Mouse (Mus musculus): Measurements from ENCODE around the gene Isx. TPM values are rescaled to one million over a fixed set of nuclear protein-coding genes. Genes with fewer than 3 reads are reported as not detected.

Gene Isx
- total RNA-seq, 2 experiments from 2014 or later = 0.14 TPM; not detected in 1

DNA sequence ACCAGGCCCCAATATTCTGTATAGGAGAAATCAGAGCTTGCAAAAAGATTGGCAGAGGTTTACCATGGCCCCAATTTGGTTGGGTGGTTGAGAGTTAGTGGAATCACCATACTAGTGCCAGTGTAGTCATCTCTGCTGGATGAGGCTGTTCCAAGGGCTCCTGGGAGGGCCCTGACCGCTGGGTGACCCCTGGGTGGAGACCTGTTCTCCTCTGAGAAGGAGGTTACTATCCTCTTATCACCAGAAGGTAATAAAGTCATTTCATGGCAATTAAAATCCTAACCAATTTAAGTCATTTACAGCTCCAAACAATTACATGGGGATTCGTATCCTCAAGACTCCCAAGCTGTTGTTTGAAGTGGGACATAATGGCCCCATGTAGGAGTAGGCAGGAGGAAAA is 24.3 kb downstream of the Isx start:
- DNase-seq (ENCODE audit: low spot score) = no peak
- intact Hi-C loops (cut with DNase I) = no loop called here

GRCm38 (mm10) chr8:74899796-74900195 is 26.8 kb downstream of the Isx start:
- no peak for DNase-seq (ENCODE audit: low spot score)
- intact Hi-C loops (cut with DNase I) = no loop called here

GRCm38 (mm10) chr8:74901765-74902164 is 28.8 kb downstream of the Isx start:
- intact Hi-C loops (cut with DNase I) = no loop called here
- no peak for DNase-seq (ENCODE audit: low spot score)

- intact Hi-C loops (cut with DNase I) = no loop called here
- DNase-seq (ENCODE audit: low spot score) = no peak
These were observed 30.3 kb downstream of the Isx start for GRCm38 (mm10) chr8:74903054-74903842.

DNA sequence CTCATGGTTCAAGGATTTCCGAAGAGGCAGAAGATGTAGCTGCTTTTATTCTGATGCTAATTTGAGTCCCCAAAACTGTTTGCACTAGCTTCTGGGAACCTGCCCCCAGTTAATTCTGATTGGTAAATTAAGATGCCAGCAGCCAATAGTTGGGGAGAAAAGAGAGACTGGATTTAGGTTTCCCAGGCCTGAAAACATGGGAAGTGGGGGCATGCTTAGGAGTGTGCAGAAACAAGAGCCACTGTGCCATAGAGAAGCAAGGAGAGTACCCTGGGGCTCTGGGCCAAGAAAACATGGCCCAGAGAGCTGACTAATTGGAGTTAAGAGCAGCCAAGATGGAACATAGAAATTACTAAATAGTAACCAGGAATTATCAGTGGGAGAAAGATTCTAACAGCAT is 33.4 kb downstream of the Isx start:
- no peak for DNase-seq (ENCODE audit: low spot score)
- intact Hi-C loops (cut with DNase I) = no loop called here

DNA sequence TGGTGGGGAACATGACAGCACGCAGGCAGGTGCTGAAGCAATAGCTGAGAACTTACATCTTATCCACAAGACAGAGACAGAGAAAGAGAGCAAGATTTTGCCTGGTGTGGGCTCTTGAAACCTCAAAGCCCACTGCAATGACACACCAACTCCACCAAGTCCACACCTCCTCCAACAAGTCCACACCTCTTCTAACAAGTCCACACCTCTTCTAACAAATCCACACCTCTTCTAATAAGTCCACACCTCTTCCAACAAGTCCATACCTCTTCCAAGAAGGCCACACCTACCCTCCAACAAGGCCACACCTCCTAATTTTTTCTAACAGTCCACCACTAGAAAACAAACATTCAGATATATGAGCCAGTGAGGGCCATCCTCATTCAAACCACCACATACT is 37.7 kb downstream of the Isx start:
- intact Hi-C loops (cut with DNase I) = no loop called here
- DNase-seq (ENCODE audit: low spot score) = no peak

DNA sequence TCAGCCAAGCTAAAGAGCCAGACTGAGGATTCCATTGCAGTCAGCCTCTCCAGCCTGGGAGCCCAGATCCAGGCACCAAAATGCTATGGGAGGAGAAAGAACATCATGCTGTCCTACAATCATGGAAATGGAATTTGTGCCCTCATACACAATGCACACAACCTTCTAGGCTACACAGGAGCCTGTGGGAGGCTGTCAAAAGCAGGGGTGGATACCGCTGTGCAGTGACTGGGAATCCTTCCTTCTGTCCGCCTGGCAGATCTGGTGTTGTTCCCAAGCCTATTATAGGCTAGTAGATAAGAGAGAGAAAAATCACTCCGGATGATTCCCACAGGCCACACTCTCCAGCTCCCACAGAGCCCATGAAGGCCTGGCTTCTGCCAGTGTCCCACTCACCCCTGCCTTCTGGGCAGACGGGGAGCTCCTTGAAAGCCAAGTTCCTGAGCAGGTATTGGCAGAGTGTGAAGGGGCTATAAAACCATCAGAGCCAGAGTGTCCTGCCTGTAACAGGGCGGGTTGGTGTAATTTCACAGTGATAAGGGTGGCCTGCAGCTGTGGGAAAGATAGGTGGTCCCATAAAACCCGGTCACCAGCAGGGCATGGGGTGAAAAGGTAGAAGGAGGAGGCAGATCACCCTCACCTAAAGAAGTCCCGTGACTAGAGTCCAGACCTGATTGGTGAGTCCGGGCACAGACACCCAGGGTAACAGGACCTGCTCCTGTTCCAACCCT is 47.9 kb downstream of the Isx start:
- intact Hi-C loops (cut with DNase I) = no loop called here
- DNase-seq (ENCODE audit: low spot score) = no peak

DNA sequence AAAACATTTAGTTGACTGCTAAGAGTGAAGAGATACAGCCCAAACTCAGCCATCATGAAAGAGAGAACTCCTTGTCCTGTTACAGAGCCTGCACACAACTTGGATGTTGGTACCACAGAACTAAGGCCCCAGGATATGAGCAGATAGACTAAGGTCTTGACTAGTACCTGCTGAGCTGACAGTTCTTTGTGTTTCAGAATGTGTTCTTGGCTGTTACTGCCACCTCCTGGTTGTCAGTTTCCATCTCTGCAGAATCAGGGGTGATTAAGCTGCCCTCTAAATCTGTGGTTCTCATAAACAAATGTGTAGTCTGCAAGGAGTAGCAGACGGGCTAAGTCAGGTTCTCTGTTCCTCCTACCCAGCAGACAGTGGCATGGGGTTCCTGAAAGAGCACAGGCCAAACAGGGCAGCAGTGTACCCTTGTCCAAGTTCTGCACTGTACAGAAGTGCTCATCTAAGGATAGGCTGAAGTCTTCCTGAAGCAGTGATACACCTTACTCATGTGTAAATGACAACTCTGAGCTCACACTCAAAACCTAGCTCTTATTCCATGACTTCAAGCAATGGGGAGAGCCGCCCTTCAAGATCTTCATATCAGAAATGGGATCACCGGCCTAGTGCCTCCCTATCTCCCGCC is 49.0 kb downstream of the Isx start:
- DNase-seq (ENCODE audit: low spot score) = no peak
- intact Hi-C loops (cut with DNase I) = no loop called here

- intact Hi-C loops (cut with DNase I) = no loop called here
- DNase-seq (ENCODE audit: low spot score) = no peak
These were observed 55.0 kb downstream of the Isx start for GRCm38 (mm10) chr8:74927940-74928339.

DNA sequence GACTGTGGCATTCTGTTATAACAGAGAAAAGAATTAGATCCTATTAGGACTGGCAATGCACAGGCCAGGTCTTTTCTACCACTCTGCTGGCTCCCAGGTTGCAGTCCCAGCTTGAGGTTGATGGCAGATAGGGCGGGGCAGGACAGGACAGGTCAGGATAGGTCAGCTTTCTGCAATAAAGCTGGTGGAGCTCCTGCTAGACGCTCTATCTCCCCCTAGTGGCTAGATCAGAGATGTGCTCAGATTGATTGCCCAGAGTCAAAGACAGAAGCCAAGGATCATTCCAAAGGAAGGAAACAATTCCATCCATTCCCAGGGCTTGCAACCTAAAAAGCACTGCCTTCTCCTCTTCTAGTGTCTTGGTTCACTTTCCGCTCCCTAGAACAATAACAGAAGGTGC is 57.8 kb downstream of the Isx start:
- intact Hi-C loops (cut with DNase I) = no loop called here
- DNase-seq (ENCODE audit: low spot score) = no peak

DNA sequence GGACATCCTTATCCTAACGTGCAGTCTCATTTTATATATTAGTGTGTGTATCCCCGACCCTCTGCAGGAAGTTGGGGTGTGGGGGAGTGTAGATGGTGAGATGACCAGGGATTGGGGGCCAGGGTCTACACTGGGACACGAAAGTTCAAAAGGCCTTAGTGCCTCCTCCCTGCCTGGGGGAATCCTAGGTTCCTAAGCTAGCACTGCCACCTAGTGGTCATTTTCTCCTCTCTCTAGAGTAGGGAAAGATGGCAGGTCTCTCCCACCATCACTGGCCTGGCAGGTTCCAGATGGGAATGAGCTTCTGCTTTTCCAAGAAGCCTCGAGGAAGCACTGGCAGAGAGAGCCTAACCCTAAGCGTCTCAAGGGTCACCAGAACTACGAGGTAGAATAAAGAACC is 62.3 kb downstream of the Isx start:
- DNase-seq (ENCODE audit: low spot score) = no peak
- intact Hi-C loops (cut with DNase I) = no loop called here

- intact Hi-C loops (cut with DNase I) = no loop called here
- DNase-seq (ENCODE audit: low spot score) = no peak
These were observed 63.7 kb downstream of the Isx start for GRCm38 (mm10) chr8:74936656-74937055.

- intact Hi-C loops (cut with DNase I) = no loop called here
- DNase-seq (ENCODE audit: low spot score) = no peak
These were observed 69.1 kb downstream of the Isx start for GRCm38 (mm10) chr8:74942056-74942455.

Other genes starting within 250 kb of the Isx start
- 10 to 100 TPM; 12.4 to 16.3 TPM for gene Hmgxb4, start 120.2 kb downstream of the Isx start, total RNA-seq (2021)
- 10 to 100 TPM; 56.2 to 63.1 TPM for gene Tom1, start 160.5 kb downstream of the Isx start, total RNA-seq (2021)
- gene Hmox1, start 220.4 kb downstream of the Isx start, total RNA-seq (2021) = 10 to 100 TPM in 1 of 2 experiments, 1 to 10 TPM in 1; 7.9 to 10.4 TPM
- gene Mcm5, start 236.4 kb downstream of the Isx start, total RNA-seq (2021) = 1 to 10 TPM; 4.3 to 4.4 TPM